Mouse (Mus musculus) liver, adult 2 months (tissue): ENCODE measurements at regions not wholly inside any gene's neighbourhood (a gene's known extent, or its start where the extent isn't known, plus 50 kb on each side); places are given as distances from the start of the nearest gene placed in this dataset.

Source experiments
- CTCF ChIP-seq: fragments of 200-500 bp; IDR thresholded peaks from 2 replicates; pipeline ENCODE4 v1.5.1; 2011; ENCODE audit warnings: low read depth, low read length, control low read depth
- POLR2A ChIP-seq: fragments of 200-500 bp; IDR thresholded peaks from 2 replicates; pipeline ENCODE4 v1.6.1; 2011; ENCODE audit warnings: low read length, control low read depth; ENCODE audit not compliant: insufficient read depth; ENCODE audit errors: extremely low read depth

- TF ChIP-seq POLR2A (no peak), CTCF (no peak)
These were observed 400.3 kb upstream of the Nmur2 start for GRCm38 (mm10) chr11:56441071-56441470.
